Mouse (Mus musculus): ENCODE data around the gene B4galt4.

GRCm38 (mm10) chr16:38793120-38793519 is 51.1 kb downstream of the B4galt4 start:
- TF ChIP-seq EP300 (IDR thresholded peaks at IDR 0.05; ENCODE audit: insufficient read depth, low read depth, low read length) (no peak), POLR2A (IDR thresholded peaks at IDR 0.05; ENCODE audit: insufficient read depth, low read length) (no peak), CTCF (IDR thresholded peaks at IDR 0.05; ENCODE audit: low read depth, low read length) (no peak)

All from ES-Bruce4 (cell line).